Mouse (Mus musculus) embryonic facial prominence, embryonic 14.5 days (tissue): ENCODE results near the gene Rab34. TPM values are rescaled to one million over a fixed set of nuclear protein-coding genes. Genes with fewer than 3 reads are reported as not detected.

Experiments used
- ATAC-seq: fragments of 200-750 bp; cut with Nextera tagmentation; 2 replicates; pipeline ENCODE4 v1.8.0; 2017; ENCODE audit warnings: low read depth, moderate number of reproducible peaks, moderate TSS enrichment
- DNase-seq: peaks from one replicate; pipeline ENCODE4 v3.0.0-alpha.2; 2015; ENCODE audit warnings: low spot score
- H3K27ac ChIP-seq: fragments of 300-500 bp; sonication (generic); replicated peaks from 2 replicates; pipeline ENCODE4 v1.5.1; 2014; ENCODE audit warnings: low read depth, mild to moderate bottlenecking, low read length, moderate library complexity
- H3K27me3 ChIP-seq: fragments of 300-500 bp; sonication (generic); replicated peaks from 2 replicates; pipeline ENCODE4 v1.6.1; 2014; ENCODE audit warnings: low read length; ENCODE audit not compliant: control insufficient read depth, insufficient read depth
- H3K36me3 ChIP-seq: fragments of 300-500 bp; sonication (generic); 2 replicates; pipeline ENCODE4 v1.6.1; 2014; ENCODE audit warnings: low read length, mixed read lengths; ENCODE audit not compliant: control insufficient read depth, insufficient read depth
- H3K4me1 ChIP-seq: fragments of 300-500 bp; sonication (generic); 2 replicates; pipeline ENCODE4 v1.6.1; 2014; ENCODE audit warnings: antibody characterized with exemption, low read length; ENCODE audit not compliant: control insufficient read depth, insufficient read depth
- H3K4me2 ChIP-seq: fragments of 300-500 bp; sonication (generic); 2 replicates; pipeline ENCODE4 v1.6.1; 2014; ENCODE audit warnings: low read depth, mild to moderate bottlenecking, low read length, moderate library complexity, mixed read lengths
- H3K4me3 ChIP-seq: fragments of 300-500 bp; sonication (generic); 2 replicates; pipeline ENCODE4 v1.5.1; 2014; ENCODE audit warnings: low read depth, mild to moderate bottlenecking, low read length
- H3K9ac ChIP-seq: fragments of 300-500 bp; sonication (generic); 2 replicates; pipeline ENCODE4 v1.6.1; 2014; ENCODE audit warnings: low read depth, mild to moderate bottlenecking, low read length, moderate library complexity, mixed read lengths
- H3K9me3 ChIP-seq: fragments of 300-500 bp; sonication (generic); 2 replicates; pipeline ENCODE4 v1.6.1; 2016; ENCODE audit warnings: low read length; ENCODE audit not compliant: control insufficient read depth
- WGBS: fragments of 180-500 bp; shearing (Covaris S2); extraction: QIAGEN DNeasy Blood & Tissue Kit; methylation state at CpG from one replicate; pipeline ENCODE4 v1.1.7; 2014; 5-methylcytosine and 5-hydroxymethylcytosine counted together
- polyA plus RNA-seq: library from polyadenylated mRNA; unstranded; fragments of >200 nt; fragmentation: Nextera tagmentation; extraction: Ambion mirVana; gene quantifications from 2 replicates; pipeline ENCODE4 v1.2.1, GENCODE M21; 2014

Gene Rab34
- polyA plus RNA-seq, 1 experiment from 2014 or later, result 136 TPM

- peaks cover 16% of the 10 kb centered on the region for H3K4me1 ChIP-seq
- no peaks in the 10 kb centered on the region for H3K27me3 ChIP-seq
- peak overlapping the region; percentile 98 for H3K4me2 ChIP-seq
- peak overlapping the region; percentile 86 for H3K9ac ChIP-seq
- peak overlapping the region; percentile 97; the same call in 1 of the 2 replicates for H3K27ac ChIP-seq
- under 1% methylated on average over 23 of the region's 23 CpGs for WGBS
- H3K4me3 ChIP-seq, result peak overlapping the region; percentile 70
- ATAC-seq, result no peak
- no peak for DNase-seq
- peaks cover 27% of the 10 kb centered on the region for H3K36me3 ChIP-seq
- no peaks in the 10 kb centered on the region for H3K9me3 ChIP-seq
Measured at GRCm38 (mm10) chr11:78176905-78177331, 11.3 kb upstream of the Rab34 start.

- Histone ChIP-seq H3K9ac (peak overlapping the region; percentile 86), H3K4me3 (peak overlapping the region; percentile 70), H3K36me3 (peaks cover 32% of the 10 kb centered on the region), H3K9me3 (no peaks in the 10 kb centered on the region), H3K27ac (peak overlapping the region; percentile 97; the same call in 1 of the 2 replicates), H3K4me1 (peaks cover 20% of the 10 kb centered on the region), H3K27me3 (no peaks in the 10 kb centered on the region), H3K4me2 (peak overlapping the region; percentile 98)
- peak; percentile 48 for DNase-seq
- no peak for ATAC-seq
- 1% methylated on average over 10 of the region's 10 CpGs for WGBS
Measured at GRCm38 (mm10) chr11:78177437-78177836, 10.8 kb upstream of the Rab34 start.

GRCm38 (mm10) chr11:78177903-78178858 is 10.0 kb upstream of the Rab34 start:
- peak overlapping the region; percentile 97 for H3K27ac ChIP-seq
- peak; percentile 92 for ATAC-seq
- no peaks in the 10 kb centered on the region for H3K9me3 ChIP-seq
- peak overlapping the region; percentile 98 for H3K4me2 ChIP-seq
- peaks cover 33% of the 10 kb centered on the region for H3K36me3 ChIP-seq
- H3K4me1 ChIP-seq, result peaks cover 20% of the 10 kb centered on the region
- H3K4me3 ChIP-seq, result peak overlapping the region; percentile 70
- peak overlapping the region; percentile 86 for H3K9ac ChIP-seq
- no peaks in the 10 kb centered on the region for H3K27me3 ChIP-seq
- WGBS, result 0% methylated on average over 26 of the region's 84 CpGs
- peak; percentile 97 for DNase-seq

- Histone ChIP-seq H3K4me1 (peaks cover 21% of the 10 kb centered on the region), H3K4me2 (peak overlapping the region; percentile 98), H3K9me3 (no peaks in the 10 kb centered on the region), H3K27me3 (no peaks in the 10 kb centered on the region), H3K27ac (peak overlapping the region; percentile 97), H3K36me3 (peaks cover 33% of the 10 kb centered on the region), H3K9ac (peak overlapping the region; percentile 86), H3K4me3 (peak overlapping the region; percentile 70)
- under 1% methylated on average over 27 of the region's 29 CpGs for WGBS
- DNase-seq (peak; percentile 93), ATAC-seq (peak; percentile 9; the same call in 1 of the 2 replicates)
Measured at GRCm38 (mm10) chr11:78178859-78179437, 9.3 kb upstream of the Rab34 start.

GRCm38 (mm10) chr11:78179438-78179999 is 8.7 kb upstream of the Rab34 start:
- Histone ChIP-seq H3K27ac (peak overlapping the region; percentile 44; the same call in 1 of the 2 replicates), H3K9ac (peak overlapping the region; percentile 86), H3K4me1 (peaks cover 24% of the 10 kb centered on the region), H3K36me3 (peaks cover 33% of the 10 kb centered on the region), H3K4me2 (peak overlapping the region; percentile 98), H3K27me3 (no peaks in the 10 kb centered on the region), H3K4me3 (peak overlapping the region; percentile 70), H3K9me3 (no peaks in the 10 kb centered on the region)
- DNase-seq (no peak), ATAC-seq (no peak)
- WGBS, result 22% methylated on average over 8 of the region's 8 CpGs

- no peak overlapping the region; the same call in 1 of the 2 replicates for H3K9ac ChIP-seq
- DNase-seq (no peak), ATAC-seq (no peak)
- H3K4me2 ChIP-seq, result peak overlapping the region; percentile 98
- no peak overlapping the region for H3K27ac ChIP-seq
- H3K9me3 ChIP-seq, result no peaks in the 10 kb centered on the region
- H3K36me3 ChIP-seq, result peaks cover 33% of the 10 kb centered on the region
- no peaks in the 10 kb centered on the region for H3K27me3 ChIP-seq
- H3K4me1 ChIP-seq, result peaks cover 24% of the 10 kb centered on the region
- 73% methylated on average over 6 of the region's 6 CpGs for WGBS
- H3K4me3 ChIP-seq, result no peak overlapping the region; the same call in 1 of the 2 replicates
Measured at GRCm38 (mm10) chr11:78180081-78180761, 8.0 kb upstream of the Rab34 start.

GRCm38 (mm10) chr11:78181830-78182357 is 6.3 kb upstream of the Rab34 start:
- H3K4me3 ChIP-seq, result peak overlapping the region; percentile 83
- ATAC-seq, result no peak
- DNase-seq, result no peak
- peak overlapping the region; percentile 91 for H3K9ac ChIP-seq
- peak overlapping the region; percentile 98 for H3K4me2 ChIP-seq
- H3K27ac ChIP-seq, result no peak overlapping the region
- H3K4me1 ChIP-seq, result peaks cover 20% of the 10 kb centered on the region
- H3K9me3 ChIP-seq, result no peaks in the 10 kb centered on the region
- peaks cover 33% of the 10 kb centered on the region for H3K36me3 ChIP-seq
- no peaks in the 10 kb centered on the region for H3K27me3 ChIP-seq
- 37% methylated on average over 2 of the region's 2 CpGs for WGBS

- Histone ChIP-seq H3K9me3 (no peaks in the 10 kb centered on the region), H3K36me3 (peaks cover 33% of the 10 kb centered on the region), H3K27ac (0 out of 2 replicates have a peak overlapping the region, but pooled peaks have one; percentile 91), H3K27me3 (no peaks in the 10 kb centered on the region), H3K9ac (peak overlapping the region; percentile 91), H3K4me2 (peak overlapping the region; percentile 98), H3K4me1 (peaks cover 19% of the 10 kb centered on the region), H3K4me3 (peak overlapping the region; percentile 83)
- DNase-seq (no peak), ATAC-seq (no peak)
- 10% methylated on average over 7 of the region's 7 CpGs for whole genome bisulfite sequencing
Measured at GRCm38 (mm10) chr11:78182450-78182849, 5.8 kb upstream of the Rab34 start.
